Mouse (Mus musculus) heart, postnatal 0 days (tissue): ENCODE data around the gene Ntn3. TPM values are rescaled to one million over a fixed set of nuclear protein-coding genes. Genes with fewer than 3 reads are reported as not detected.
A peak's percentile ranks its signal among the peaks of the same experiment; 100 is the strongest.

Source experiments
- ATAC-seq: fragments of 200-750 bp; cut with Nextera tagmentation; 2 replicates; pipeline ENCODE4 v1.8.0; 2017; ENCODE audit warnings: low read depth, moderate number of reproducible peaks, moderate library complexity; ENCODE audit not compliant: insufficient read depth
- DNase-seq: peaks from one replicate; pipeline ENCODE4 v3.0.0-alpha.2; 2016; ENCODE audit warnings: low spot score
- H3K27ac ChIP-seq: fragments of 300-500 bp; sonication (generic); 2 replicates; pipeline ENCODE4 v1.5.1; 2014; ENCODE audit warnings: low read depth, mild to moderate bottlenecking
- H3K27me3 ChIP-seq: fragments of 300-500 bp; sonication (generic); 2 replicates; pipeline ENCODE4 v1.6.1; 2014; ENCODE audit warnings: low read length, mixed read lengths; ENCODE audit not compliant: control insufficient read depth, insufficient read depth
- H3K36me3 ChIP-seq: fragments of 300-500 bp; sonication (generic); replicated peaks from 2 replicates; pipeline ENCODE4 v1.6.1; 2014; ENCODE audit warnings: low read length, mixed read lengths; ENCODE audit not compliant: control insufficient read depth, insufficient read depth
- H3K4me1 ChIP-seq: fragments of 300-500 bp; sonication (generic); 2 replicates; pipeline ENCODE4 v1.6.1; 2014; ENCODE audit warnings: antibody characterized with exemption; ENCODE audit not compliant: control insufficient read depth, insufficient read depth
- H3K4me2 ChIP-seq: fragments of 300-500 bp; sonication (generic); 2 replicates; pipeline ENCODE4 v1.6.1; 2014; ENCODE audit warnings: low read depth, mild to moderate bottlenecking, low read length, moderate library complexity
- H3K4me3 ChIP-seq: fragments of 300-500 bp; sonication (generic); 2 replicates; pipeline ENCODE4 v1.5.1; 2014; ENCODE audit warnings: low read depth, low read length
- H3K9ac ChIP-seq: fragments of 300-500 bp; sonication (generic); replicated peaks from 2 replicates; pipeline ENCODE4 v1.6.1; 2014; ENCODE audit warnings: low read depth, low read length, mixed read lengths
- H3K9me3 ChIP-seq: fragments of 300-500 bp; sonication (generic); replicated peaks from 2 replicates; pipeline ENCODE4 v1.6.1; 2016; ENCODE audit warnings: low read length; ENCODE audit not compliant: control insufficient read depth
- CTCF ChIP-seq: IDR thresholded peaks from 2 replicates; pipeline ENCODE4 v1.5.1; 2016; ENCODE audit warnings: antibody characterized with exemption, control low read depth, low read depth
- EP300 ChIP-seq: IDR thresholded peaks from 2 replicates; pipeline ENCODE4 v1.6.1; 2016; ENCODE audit warnings: antibody characterized with exemption, low read depth
- WGBS: fragments of 180-500 bp; shearing (Covaris S2); extraction: QIAGEN DNeasy Blood & Tissue Kit; methylation state at CpG from one replicate; pipeline ENCODE4 v1.1.7; 2014; 5-methylcytosine and 5-hydroxymethylcytosine counted together
- polyA plus RNA-seq: library from polyadenylated mRNA; unstranded; fragments of >200 nt; fragmentation: Nextera tagmentation; extraction: Ambion mirVana; gene quantifications from 2 replicates; pipeline ENCODE4 v1.2.1, GENCODE M21; 2015
- total RNA-seq: library from RNA; depleted of rRNA; stranded (reverse); fragments of >200 nt; gene quantifications from 2 replicates; pipeline ENCODE4 v1.2.3, GENCODE M21; 2014; ENCODE audit warnings: low replicate concordance

Ntn3 gene
- total and polyA plus RNA-seq, 2 experiments from 2014 or later, result 0.59 to 7.3 TPM

GRCm38 (mm10) chr17:24168590-24169277 is 40.6 kb downstream of the Ntn3 start:
- peak; percentile 28 for ATAC-seq
- DNase-seq, result peak; percentile 27
- Histone ChIP-seq H3K4me1 (peaks cover 18% of the 10 kb centered on the region), H3K27ac (peak overlapping the region; percentile 96), H3K9me3 (no peaks in the 10 kb centered on the region), H3K4me2 (peak overlapping the region; percentile 86), H3K36me3 (peaks cover 15% of the 10 kb centered on the region), H3K27me3 (no peaks in the 10 kb centered on the region), H3K4me3 (peak overlapping the region; percentile 75), H3K9ac (peak overlapping the region; percentile 86)
- WGBS, result under 1% methylated on average over 41 of the region's 41 CpGs
- TF ChIP-seq EP300 (no peak), CTCF (no peak)

DNA sequence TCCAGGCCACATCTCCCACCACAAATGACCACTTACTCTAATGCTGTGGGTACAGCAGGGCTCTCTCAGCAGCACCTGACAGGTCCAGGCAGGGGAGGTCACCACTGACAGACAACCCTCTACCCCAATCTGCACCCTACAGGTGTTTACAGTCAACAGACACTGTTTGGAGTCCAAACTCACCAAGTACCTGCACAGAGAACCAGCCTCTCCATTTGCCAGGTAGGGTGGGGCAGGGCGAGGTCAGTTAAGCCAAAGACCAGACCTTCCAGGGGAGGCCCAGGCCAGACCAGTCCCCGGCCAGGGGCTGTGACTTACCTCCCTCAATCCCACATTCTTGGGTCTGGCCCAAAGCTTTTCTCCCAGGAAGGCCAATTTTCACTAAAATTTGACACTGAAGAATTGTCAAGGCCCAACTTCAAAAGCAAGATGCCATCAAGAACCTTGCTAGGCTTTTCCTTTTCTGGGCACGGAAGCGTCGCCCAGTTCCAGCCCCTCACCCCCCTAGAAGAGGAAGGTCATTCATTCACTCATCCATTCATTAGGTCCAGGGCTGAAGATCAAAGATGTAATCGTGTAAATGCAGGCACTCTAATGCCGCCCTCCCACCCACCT is 41.3 kb downstream of the Ntn3 start:
- H3K9ac ChIP-seq, result peak overlapping the region; percentile 86
- WGBS, result 51% methylated on average over 7 of the region's 7 CpGs
- H3K4me1 ChIP-seq, result peaks cover 20% of the 10 kb centered on the region
- TF ChIP-seq EP300 (no peak), CTCF (no peak)
- peak overlapping the region; percentile 75 for H3K4me3 ChIP-seq
- H3K9me3 ChIP-seq, result no peaks in the 10 kb centered on the region
- peak overlapping the region; percentile 86 for H3K4me2 ChIP-seq
- peak overlapping the region; percentile 96; the same call in 1 of the 2 replicates for H3K27ac ChIP-seq
- ATAC-seq, result no peak
- no peak for DNase-seq
- H3K36me3 ChIP-seq, result peaks cover 15% of the 10 kb centered on the region
- H3K27me3 ChIP-seq, result no peaks in the 10 kb centered on the region

- WGBS, result 65% methylated on average over 6 of the region's 6 CpGs
- Histone ChIP-seq H3K27me3 (no peaks in the 10 kb centered on the region), H3K4me1 (peaks cover 28% of the 10 kb centered on the region), H3K9me3 (no peaks in the 10 kb centered on the region), H3K27ac (no peak overlapping the region), H3K36me3 (peaks cover 15% of the 10 kb centered on the region), H3K4me3 (no peak overlapping the region), H3K4me2 (0 out of 2 replicates have a peak overlapping the region, but pooled peaks have one; percentile 86), H3K9ac (no peak overlapping the region)
- DNase-seq (no peak), ATAC-seq (no peak)
- TF ChIP-seq EP300, result no peak
Measured at GRCm38 (mm10) chr17:24167120-24167519, 42.2 kb downstream of the Ntn3 start.

DNA sequence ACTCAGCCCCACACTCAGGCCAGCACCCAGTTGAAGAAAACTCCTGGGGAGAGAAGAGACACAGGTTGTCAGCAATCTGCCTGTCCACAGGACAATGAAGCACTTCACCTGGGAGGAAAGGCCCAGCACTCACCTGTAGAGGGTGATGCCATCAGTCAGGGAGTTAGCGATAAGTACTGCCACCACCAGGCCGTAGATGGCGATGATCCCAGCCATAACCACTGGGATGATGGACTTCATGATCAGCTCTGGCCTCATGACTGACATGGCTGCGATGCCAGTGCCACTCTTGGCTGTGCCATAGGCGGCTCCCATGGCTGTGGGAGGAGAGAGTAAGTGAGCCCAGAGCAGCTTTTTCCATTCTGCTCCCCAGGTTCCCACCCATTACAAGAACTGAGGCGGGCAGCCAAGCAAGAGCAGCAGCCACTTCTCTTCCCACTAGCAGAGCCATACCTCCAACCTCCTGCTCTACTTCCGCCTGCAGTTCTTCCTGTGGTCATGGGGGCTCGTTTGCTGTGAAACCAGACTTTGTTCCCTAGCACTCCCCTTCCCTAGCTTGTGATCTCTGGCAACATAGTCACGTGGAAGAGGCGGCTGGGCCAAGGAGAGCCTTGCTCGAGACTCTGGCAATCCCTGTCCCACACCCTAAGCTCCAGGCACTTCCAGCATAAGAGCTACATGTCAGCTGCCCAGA is 44.6 kb downstream of the Ntn3 start:
- no peaks in the 10 kb centered on the region for H3K27me3 ChIP-seq
- DNase-seq, result no peak
- H3K9me3 ChIP-seq, result no peaks in the 10 kb centered on the region
- no peak overlapping the region for H3K27ac ChIP-seq
- H3K4me3 ChIP-seq, result no peak overlapping the region
- H3K4me1 ChIP-seq, result peaks cover 24% of the 10 kb centered on the region
- ATAC-seq, result no peak
- H3K36me3 ChIP-seq, result peaks cover 15% of the 10 kb centered on the region
- no peak overlapping the region for H3K4me2 ChIP-seq
- TF ChIP-seq CTCF (no peak; the same call in 1 of the 2 replicates), EP300 (no peak)
- H3K9ac ChIP-seq, result no peak overlapping the region
- WGBS, result 71% methylated on average over 11 of the region's 11 CpGs

DNA sequence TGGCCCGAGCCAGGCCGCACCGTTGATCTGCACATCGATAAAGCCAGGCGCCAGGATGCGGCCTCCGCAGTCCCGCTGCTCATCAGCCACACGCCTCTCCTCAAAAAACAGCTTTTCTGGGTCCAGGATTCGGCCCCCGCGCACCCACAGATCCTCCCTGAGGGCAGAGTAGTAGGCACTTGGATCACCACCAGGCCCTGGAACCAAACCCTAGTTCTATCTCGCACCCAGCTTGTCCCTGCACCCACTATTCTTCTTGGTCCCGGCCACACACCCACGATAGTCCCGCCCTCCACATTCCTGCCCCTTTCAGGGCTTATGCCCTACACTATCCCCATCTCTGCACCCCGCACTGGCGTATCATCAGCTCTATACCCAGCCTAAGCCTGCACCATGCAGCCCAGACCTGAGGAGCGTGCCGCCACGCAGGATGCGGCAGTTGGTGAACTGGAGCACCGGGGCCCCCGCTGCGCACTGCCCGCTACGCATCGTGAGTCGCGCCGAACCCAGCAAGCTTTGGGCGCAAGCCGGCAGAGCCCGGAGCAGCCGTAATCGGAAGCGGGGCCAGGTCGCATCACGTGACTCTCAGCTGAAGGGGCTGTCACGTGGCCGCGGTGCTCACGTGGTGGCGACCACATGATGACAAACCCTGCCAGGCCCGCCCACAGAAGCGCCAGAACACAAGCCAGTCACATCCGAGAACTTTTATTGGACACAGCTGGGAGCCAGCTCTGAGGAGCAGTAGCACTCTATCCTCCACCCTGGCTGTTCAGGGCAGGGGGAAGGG is 46.0 kb downstream of the Ntn3 start, which contains the start of gene Amdhd2:
Gene Amdhd2 (minus strand): TSS at position 591 of the 787 bp plus-strand sequence.
- ATAC-seq, result peak; percentile 88
- Histone ChIP-seq H3K9me3 (no peaks in the 10 kb centered on the region), H3K4me1 (peaks cover 22% of the 10 kb centered on the region), H3K27me3 (no peaks in the 10 kb centered on the region), H3K9ac (peak within 1 kb of the TSS; percentile 82), H3K4me3 (peak within 1 kb of the TSS; percentile 83), H3K36me3 (peaks cover 15% of the 10 kb centered on the region), H3K4me2 (peak within 1 kb of the TSS; percentile 98), H3K27ac (peak within 1 kb of the TSS; percentile 89)
- WGBS, result under 1% methylated on average over 47 of the region's 47 CpGs
- TF ChIP-seq CTCF (no peak), EP300 (peak; percentile 94)
- peak; percentile 94 for DNase-seq
